Mouse (Mus musculus): ENCODE results near the gene Sox6.

The Sox6 gene

GRCm38 (mm10) chr7:115564359-115565059, 474.1 kb downstream of the Sox6 start:
- in situ Hi-C loops (cut with MboI), result no loop called here

GRCm38 (mm10) chr7:115556677-115557076, 481.9 kb downstream of the Sox6 start:
- in situ Hi-C loops (cut with MboI), result no loop called here

DNA sequence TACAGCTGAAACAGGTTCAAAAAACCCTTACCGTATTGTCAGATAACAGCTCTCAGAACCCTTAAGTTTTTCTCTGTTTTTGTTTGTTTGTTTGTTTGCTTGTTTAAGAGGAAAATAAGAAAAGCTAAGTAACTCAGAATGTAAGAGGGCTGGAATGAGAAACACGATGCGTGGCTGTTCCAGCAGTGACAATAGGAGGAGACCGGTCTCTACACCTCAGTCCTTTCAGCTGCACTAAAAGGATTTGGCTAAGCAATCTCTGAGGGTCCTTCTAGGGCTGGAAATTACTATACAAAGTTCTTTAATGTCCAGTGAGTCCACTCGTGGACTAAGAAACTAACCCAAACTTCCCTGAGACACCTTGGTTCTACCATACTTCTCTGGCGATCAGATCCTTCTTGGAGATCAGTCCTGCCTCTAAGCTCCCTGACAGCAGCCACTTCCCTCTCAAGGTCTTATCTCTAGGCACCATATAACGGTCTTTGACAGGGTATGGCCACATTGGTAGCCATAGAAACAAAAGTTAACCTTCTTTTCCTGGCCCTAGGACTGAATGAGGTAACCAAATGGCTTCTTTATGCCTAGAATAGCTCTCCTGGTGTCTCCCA, 488.3 kb downstream of the Sox6 start:
- in situ Hi-C loops (cut with MboI), result no loop called here

DNA sequence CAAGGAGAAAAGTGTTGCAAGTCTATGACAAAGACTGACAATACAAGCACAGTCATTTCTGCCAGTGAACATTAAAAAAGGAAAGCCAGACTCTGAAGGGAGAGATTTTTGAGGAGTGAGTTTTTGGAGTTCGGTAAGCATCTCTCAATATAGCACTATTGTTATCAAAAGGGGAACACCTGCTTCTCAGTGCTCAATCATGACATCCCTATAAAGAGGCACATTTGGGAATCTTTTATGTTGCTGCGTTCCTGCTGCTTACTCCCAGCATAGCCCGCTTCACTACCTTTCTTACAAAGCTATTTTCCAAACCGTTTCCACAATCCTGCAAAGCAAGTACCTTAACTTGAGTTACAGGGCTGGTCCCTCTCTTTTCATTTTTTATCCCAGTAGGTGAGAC, 488.9 kb downstream of the Sox6 start:
- in situ Hi-C loops (cut with MboI), result no loop called here

DNA sequence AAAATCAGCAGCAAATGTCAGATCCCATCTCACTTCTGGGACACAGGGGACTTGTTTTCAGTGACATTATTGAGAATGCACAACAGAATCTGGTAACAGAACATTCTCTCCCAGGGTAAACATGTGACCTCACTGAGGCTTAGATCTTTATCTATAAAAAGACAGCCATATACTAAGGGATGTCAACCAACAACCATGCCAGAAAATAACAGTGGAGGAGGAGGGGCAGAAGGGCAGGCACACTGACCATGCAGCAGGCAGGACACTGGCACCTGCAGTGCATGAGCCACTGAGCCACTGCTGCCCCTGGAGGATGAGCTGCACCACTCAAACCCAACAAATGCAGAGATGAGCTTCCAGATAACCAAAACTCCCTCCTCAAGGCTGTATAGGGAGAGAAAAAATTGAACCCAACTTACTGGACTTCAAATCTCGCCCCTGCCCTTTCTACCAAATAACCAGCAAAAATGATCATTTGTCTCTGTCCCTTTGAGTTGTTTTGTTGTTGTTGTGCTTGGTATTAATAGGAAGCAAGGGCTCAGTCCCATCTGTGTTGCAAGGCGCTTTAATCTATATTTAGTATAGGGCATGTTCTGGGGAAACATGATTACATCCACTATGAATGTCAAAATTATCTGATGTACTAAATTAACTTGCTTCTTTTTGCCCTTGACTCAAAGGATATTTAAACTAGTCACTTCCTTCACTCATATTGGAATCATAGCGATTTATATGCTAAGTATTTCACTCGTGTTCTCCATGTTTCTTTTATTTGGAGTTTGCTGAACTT, 492.8 kb downstream of the Sox6 start:
- in situ Hi-C loops (cut with MboI), result no loop called here

GRCm38 (mm10) chr7:115543596-115543995, 495.0 kb downstream of the Sox6 start:
- in situ Hi-C loops (cut with MboI), result no loop called here

DNA sequence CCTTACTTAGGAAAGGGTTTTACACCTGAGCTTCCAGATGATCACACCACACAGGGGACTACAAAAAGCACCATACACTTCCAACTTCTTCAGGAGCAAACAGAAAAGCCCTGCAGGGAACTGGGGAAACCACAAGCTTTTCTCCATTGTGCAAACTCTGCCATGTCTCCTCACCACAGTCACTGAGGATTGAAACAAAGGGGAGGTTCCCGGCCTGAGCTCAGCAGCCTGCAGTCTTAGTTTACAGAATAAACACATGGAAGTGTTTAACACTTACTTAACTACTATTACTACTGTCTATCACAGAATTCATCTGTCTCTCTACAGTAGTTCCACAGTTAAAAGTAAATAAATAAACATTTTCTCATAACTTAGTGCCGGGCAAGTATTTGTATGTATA, 498.3 kb downstream of the Sox6 start:
- in situ Hi-C loops (cut with MboI), result no loop called here

- in situ Hi-C loops (cut with MboI), result no loop called here
Measured at GRCm38 (mm10) chr7:115539003-115539402, 499.6 kb downstream of the Sox6 start.

DNA sequence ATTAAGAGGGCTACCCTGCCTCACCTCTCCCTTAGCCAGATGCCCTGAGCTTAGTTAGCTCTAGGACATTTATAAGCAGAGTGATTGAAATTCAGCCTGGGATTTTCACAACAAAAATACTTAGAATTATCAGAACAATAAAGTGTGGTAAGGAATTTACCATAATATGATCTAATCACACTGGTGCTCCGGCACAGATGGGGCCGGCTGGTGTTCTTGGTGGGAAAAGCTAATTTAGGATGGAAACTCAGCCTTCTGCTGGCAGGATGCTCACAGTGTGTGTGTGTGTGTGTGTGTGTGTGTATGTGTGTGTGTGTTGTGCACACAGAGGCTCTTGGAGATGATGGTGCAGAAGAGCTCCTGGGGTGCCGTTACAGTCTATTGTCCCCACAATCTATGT, 501.0 kb downstream of the Sox6 start:
- in situ Hi-C loops (cut with MboI), result no loop called here

DNA sequence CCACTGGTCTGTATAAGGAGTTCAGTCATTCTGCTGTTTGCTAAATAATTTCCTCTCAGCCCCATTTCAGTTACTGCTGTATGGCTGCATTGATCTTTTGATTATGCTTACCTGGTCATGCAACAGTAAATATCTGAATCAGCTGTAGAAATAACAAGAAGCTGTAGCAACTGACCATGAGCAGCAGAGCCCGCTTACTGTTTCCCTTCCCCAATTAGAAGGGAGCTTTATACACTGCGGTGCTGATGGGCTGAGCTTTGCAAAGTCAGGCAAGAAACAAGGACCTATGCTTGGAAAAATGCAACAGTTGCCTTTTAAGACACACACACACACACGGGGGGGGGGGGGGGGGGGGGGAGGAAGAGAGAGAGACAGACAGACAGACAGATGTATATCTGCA, 502.1 kb downstream of the Sox6 start:
- in situ Hi-C loops (cut with MboI), result no loop called here

- in situ Hi-C loops (cut with MboI), result no loop called here
Measured at GRCm38 (mm10) chr7:115531875-115532274, 506.7 kb downstream of the Sox6 start.

DNA sequence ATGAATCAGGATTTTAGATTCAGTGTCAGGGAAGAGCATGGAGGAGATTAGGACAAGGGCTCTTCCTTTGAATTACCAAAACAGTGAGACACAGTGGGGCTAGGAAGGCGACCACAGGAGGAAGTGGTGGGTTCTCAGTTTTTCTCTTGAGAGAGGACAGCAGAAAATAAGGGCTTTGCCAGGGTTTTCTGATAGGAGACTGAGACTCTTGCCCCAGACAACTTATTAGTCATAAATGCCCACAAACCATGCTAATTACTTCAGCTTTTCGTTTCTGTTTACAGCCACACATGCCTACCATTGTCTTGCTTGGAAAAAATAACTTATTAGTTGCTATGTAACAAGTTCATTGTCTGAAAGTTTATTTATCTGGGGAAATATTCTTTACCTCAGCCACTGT, 507.4 kb downstream of the Sox6 start:
- in situ Hi-C loops (cut with MboI), result no loop called here

DNA sequence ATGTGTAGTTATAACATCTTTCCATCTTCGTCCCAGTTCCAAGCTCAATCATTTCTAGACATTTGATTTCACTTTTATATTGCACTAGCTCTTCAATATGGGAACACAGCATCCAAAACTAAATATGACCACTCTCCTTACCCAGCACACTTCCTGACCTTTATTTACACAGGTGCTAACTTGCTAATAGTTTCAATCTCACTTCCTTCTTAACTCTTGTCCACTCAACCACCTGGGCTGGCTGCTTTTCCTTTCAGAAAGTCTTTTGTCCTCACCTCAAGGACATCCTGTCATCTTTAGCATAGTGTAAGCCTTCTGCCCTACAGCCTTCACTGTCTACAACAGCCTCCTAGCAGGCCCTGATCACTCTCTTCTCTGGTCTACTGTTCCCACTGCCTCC, 520.9 kb downstream of the Sox6 start:
- in situ Hi-C loops (cut with MboI), result no loop called here

DNA sequence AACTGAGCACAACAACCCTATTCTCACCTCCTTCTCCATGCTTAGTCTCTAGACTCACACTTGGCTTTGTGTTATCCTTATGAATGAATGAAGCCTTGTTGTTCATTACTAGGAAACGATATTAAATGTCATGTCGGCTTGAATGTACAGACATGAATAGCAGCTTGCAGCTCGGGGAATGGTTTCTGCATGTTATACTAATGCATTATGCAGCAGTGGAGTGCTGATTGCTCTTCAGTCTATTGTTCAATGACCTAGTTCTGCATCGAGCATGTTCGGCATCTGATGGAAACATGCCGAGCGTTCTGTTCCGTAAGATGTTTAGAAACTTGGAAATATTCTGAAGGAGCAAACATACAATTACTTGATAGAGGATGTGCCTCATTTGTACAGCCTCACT, 524.9 kb downstream of the Sox6 start:
- in situ Hi-C loops (cut with MboI), result no loop called here

DNA sequence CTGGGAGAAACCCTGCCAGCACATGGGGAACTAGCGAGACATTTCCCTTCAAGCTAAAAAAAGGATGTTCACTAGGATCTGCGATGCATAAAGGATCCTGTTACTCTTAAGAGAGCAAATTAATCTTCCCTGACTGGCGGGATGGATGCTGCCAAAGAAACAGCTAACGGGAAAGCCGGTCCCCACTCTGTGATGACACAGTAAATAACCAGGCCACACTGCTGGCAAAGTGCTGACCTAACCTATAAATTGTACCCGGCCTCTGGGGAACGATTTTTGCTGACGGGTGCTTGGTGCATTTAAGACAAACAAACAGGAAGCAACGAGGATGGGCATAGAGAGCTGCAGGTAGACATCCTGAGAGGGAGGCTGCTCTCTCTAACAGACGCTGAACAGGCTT, 526.8 kb downstream of the Sox6 start:
- in situ Hi-C loops (cut with MboI), result no loop called here

- in situ Hi-C loops (cut with MboI), result no loop called here
Measured at GRCm38 (mm10) chr7:115511091-115511490, 527.5 kb downstream of the Sox6 start.

DNA sequence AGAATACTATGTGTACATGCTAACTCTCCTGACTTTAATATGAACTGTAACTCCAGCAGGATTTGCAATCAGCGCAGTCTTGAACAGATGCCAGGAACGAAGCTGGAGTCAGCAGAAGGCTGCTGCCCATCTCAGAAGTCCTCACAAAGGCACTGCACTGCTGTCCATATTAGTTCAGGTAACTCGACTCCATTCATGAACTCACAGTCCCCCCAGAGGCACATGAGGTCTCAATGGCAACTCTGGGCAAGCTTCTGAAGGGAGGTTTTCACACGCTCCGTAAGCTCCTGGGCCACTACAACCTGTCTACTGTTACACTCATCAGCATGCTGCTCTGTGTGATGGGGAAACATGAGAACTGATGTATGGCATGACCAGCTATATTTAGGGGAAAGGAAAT, 528.6 kb downstream of the Sox6 start:
- in situ Hi-C loops (cut with MboI), result no loop called here

- in situ Hi-C loops (cut with MboI), result no loop called here
Measured at GRCm38 (mm10) chr7:115506385-115506784, 532.2 kb downstream of the Sox6 start.

DNA sequence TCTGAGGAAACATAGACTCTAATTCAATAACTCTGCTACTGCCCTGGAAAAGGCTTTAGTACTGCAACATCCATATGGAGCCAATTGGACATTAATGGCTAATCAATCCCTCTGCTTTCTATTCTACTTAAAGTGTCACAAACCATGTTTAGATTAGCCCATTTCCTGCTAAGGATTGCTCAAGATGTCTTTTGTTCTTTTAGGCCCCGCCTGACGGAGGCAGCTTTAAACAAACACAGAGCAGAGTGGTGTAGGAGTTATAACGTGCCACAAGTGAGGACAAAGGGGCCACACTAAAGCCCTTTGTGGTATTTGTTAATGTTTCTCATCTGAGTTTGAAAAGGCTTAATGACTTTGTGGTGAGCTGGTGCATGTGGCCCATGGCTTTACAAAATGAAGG, 537.1 kb downstream of the Sox6 start:
- in situ Hi-C loops (cut with MboI), result no loop called here

- in situ Hi-C loops (cut with MboI), result no loop called here
Measured at GRCm38 (mm10) chr7:115500825-115501224, 537.8 kb downstream of the Sox6 start.

DNA sequence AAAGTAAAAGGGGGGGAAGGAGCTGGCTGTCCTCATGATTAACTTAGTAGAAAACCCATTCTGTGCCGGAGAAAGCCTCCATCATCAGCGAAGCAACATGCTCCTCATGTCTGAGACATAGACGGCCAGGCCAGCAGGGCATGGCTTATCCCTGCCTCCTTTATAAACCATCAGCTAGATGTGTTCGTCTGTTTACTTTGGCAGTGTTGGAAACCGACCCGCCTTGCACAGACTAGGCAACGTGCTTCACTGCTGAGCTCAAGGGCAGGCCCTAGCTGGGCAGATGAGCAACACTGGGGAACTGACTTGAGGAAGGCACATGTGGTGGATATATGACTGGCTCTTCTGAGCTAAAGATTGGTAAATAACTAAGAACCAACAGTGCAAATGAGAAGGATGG, 538.4 kb downstream of the Sox6 start:
- in situ Hi-C loops (cut with MboI), result no loop called here

- in situ Hi-C loops (cut with MboI), result no loop called here
Measured at GRCm38 (mm10) chr7:115491721-115492120, 546.9 kb downstream of the Sox6 start.

DNA sequence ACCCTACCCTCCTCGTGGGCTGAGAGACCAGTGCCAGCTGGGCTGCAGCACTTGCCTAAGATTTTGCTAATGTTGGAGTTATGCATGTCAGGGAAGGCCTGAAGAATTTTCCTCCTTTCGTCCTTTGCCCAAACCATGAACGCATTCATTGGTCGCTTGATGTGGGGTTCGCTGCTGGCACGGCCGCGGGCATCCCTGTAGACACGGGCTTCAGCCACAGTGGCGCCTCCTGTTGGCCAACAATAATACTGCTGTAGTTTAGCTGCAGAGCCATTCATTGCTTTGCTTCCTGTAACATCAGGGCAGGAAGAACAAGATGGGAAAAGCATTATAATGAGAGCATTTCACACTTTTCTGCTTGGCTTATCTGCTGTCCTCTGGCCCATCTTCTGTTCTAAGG, 549.0 kb downstream of the Sox6 start:
- in situ Hi-C loops (cut with MboI), result no loop called here

Measured in mature B cell (primary cell).